Mouse (Mus musculus): ENCODE measurements around the gene Gm5142. TPM values are rescaled to one million over a fixed set of nuclear protein-coding genes. Genes with fewer than 3 reads are reported as not detected.
A peak's percentile ranks its signal among the peaks of the same experiment; 100 is the strongest.

Gene Gm5142
- total RNA-seq (2021), result not detected
- long read RNA-seq, experiment 1, result 0 reads
- long read RNA-seq, experiment 2, result 0 reads

- no peak for DNase-seq (ENCODE audit: low spot score in 2 of 2)
These were observed at the start of gene Gm5142 for GRCm38 (mm10) chr14:59178649-59179048. Gene Gm5142 (minus strand): TSS chr14:59178749.

GRCm38 (mm10) chr14:59226240-59226639, 47.7 kb upstream of the Gm5142 start:
- no peak for DNase-seq (ENCODE audit: low spot score in 2 of 2)

DNA sequence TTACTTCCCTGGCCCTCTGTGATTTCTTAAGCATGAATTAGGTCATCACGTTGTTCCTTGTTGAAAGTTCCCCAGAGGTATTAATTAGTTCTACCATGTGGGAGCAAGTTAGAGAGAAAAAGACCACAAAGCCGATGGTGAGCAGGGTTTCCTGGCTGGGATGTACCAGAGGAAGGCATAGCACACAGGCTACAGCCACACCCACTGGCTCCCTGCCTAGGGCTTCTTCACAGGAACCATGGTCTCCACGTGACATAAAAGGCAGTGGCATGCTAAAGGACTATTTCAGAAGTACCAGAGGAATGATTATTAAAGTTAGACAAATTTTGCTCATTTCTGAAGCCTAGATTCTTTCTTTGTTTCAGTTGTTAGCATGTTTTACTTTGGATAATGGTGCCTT, 40.7 kb upstream of the Gm5142 start:
- no peak for DNase-seq (ENCODE audit: low spot score in 2 of 2)

DNA sequence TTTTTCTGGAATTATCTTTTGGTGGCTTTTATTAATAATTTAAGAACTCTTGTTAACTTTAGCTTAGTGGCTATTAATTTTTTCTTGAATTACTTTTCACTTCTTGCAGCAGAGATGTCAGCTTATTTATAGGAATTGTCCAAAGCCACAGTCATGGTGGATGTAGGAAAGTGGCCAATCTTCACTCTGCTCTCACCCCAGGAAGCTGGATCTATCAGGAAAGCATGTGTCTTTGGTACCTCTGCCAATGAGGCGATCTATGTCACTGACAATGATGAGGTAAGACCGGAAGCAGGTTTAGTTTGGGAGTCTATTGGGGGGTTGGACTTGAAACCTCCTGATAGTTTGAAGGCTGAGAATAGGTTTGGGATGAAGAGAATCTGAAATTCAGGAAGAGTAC, 31.3 kb upstream of the Gm5142 start:
- no peak for DNase-seq (ENCODE audit: low spot score in 2 of 2)

DNA sequence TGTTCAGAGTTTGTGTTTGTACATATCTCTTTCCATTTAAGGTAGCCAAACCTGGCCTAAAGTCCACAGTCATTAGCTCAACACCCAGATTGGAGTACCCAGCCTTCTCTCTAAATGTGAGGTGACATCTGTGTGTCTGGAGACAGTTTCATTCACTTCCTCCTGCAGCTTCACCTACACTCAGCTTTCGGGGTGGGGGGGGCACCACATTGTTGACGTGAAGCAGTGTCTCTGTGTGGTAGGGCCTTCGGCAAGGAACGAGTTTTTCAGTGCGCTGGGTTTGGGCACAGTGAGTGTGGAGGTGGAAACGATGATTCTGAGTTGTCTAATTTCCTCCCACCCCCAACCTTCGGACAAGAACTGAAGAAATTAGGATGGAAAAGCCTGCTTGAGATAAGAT, 30.5 kb upstream of the Gm5142 start:
- no peak for DNase-seq (ENCODE audit: low spot score in 2 of 2)

GRCm38 (mm10) chr14:59205976-59206583, 27.5 kb upstream of the Gm5142 start:
- DNase-seq (ENCODE audit: low spot score in 2 of 2), result no peak

GRCm38 (mm10) chr14:59205461-59205860, 26.9 kb upstream of the Gm5142 start:
- no peak for DNase-seq (ENCODE audit: low spot score in 2 of 2)

DNA sequence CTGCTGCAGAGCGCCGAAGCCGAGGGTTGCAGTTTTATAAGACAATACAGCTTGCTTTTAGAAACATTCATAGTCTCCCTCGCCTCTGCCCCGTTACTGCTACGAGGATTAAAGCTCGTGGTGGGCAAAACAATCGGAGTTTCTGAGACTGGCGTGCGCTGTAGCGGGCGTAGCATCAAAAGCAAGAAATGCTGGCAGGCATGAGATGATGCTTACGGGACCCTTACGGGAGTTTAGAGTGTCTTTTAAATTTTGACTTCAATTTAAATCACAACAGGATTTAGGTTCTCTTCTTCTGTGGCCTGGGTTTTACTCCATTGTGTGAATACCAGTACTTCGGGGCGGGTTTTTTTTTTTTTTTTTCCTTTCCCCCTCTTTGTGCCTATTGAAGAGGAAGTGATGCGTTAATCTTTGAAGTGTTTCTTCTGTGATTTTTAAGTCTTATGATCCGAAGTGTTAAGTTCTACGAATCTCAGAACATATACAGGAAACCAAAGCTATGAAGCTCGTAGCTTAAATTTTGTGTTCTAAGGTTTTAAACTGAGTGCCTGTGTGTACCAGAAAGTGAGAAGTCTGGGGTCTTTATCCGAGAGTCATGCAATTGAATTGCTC, 23.2 kb upstream of the Gm5142 start:
- no peak for DNase-seq (ENCODE audit: low spot score in 2 of 2)

GRCm38 (mm10) chr14:59200711-59201603, 22.4 kb upstream of the Gm5142 start, which contains the start of gene Rcbtb1:
Gene Rcbtb1 (plus strand): TSS chr14:59201209.
- DNase-seq (ENCODE audit: low spot score in 2 of 2), result peak; percentile 92

- no peak for DNase-seq (ENCODE audit: low spot score in 2 of 2)
These were observed 7.6 kb upstream of the Gm5142 start for GRCm38 (mm10) chr14:59186121-59186520.

GRCm38 (mm10) chr14:59185514-59185913, 7.0 kb upstream of the Gm5142 start:
- DNase-seq (ENCODE audit: low spot score in 2 of 2), result no peak

DNA sequence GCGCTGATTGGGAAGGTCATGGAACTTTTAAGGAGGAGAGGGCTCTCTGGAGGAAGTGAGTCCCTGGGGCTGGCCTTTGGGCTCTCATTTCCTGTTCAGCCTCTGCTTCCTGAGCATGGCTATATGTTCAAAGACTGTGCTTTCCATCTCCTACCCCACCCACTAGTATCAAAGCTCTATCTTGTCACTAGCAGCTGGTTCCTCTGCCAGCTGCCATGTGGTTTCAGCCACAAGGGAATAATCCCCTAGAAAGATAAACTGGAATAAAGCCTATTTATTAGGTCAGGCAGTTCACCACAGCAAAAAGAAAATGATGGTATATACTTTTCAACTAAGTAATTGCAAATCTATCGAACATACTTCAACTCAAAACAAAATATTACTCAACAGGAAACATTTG, 4.2 kb upstream of the Gm5142 start:
- DNase-seq (ENCODE audit: low spot score in 2 of 2), result no peak

DNA sequence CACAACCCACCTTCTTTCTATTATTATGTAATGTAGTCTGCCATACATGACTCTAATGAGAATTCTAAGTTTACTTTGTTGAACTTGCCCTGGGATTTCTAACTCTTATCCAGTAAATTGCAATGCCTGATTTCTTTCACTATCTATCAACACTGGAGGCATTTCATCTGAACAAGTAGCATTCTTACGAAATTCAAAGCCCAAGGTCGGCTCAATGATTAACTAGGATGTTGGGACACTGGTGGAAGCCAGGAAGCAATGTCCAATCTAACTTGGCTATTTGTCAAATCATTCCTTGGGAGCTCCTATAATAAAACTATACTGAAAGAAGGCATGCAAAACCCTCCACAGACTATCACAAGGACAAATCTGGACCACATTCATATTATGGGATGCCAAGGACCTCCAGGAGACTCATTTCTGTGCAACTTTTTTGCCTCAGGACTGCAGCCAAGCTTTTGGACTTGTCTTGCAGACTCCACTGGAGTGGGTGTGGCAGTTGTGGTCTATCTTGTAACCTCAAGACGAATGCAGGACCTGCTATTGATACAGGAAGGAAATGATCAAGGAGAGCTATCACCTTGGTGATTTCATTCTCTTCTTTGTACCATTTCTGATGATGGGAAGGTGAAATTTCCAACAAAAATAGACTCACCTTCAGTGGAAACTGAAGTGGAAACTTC, 21.4 kb downstream of the Gm5142 start:
- peak in 1 of 2 experiments; percentile 15 for DNase-seq (ENCODE audit: low spot score in 2 of 2)

- no peak for DNase-seq (ENCODE audit: low spot score in 2 of 2)
These were observed 23.0 kb downstream of the Gm5142 start for GRCm38 (mm10) chr14:59155589-59155988.

DNA sequence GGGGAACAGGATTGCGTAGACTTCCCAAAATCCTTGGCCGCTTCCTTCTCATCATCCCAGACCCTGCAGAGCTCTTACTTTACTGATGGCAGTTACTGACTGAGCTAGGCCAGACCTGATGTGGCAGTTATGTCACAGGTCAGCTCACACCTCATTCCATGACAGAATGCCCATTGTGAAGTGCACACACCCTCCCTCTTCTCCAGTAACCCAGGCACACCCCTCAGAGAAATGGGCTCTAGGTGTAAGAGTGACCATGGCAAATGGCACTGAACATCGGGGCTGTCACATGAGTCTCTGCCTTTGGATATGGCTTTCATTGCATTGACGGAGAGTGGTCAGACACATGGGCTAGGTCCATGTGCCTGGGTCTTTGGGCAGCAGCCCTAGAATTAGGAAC, 35.8 kb downstream of the Gm5142 start, which contains the start of gene 1700129C05Rik:
Gene 1700129C05Rik (minus strand): TSS at position 101 of the 400 bp plus-strand sequence.
- no peak for DNase-seq (ENCODE audit: low spot score in 2 of 2)

- no peak for DNase-seq (ENCODE audit: low spot score in 2 of 2)
These were observed 64.3 kb downstream of the Gm5142 start for GRCm38 (mm10) chr14:59114281-59114680.

Other genes with a start within 250 kb of the Gm5142 start
- gene 1700129C05Rik, start 35.9 kb downstream of the Gm5142 start, total RNA-seq (2021), result not detected
- gene Rcbtb1, start 22.5 kb upstream of the Gm5142 start, total RNA-seq (2021), result 10 to 100 TPM; 18.7 to 33.5 TPM
- gene Gm6904, start 81.5 kb upstream of the Gm5142 start, total RNA-seq (2021), result not detected
- gene Phf11a, start 118.8 kb upstream of the Gm5142 start, total RNA-seq (2021), result under 1 TPM in 1 of 2 experiments, not detected in 1; 0.54 TPM
- gene Phf11b, start 162.6 kb upstream of the Gm5142 start, total RNA-seq (2021), result 1 to 10 TPM; 2.3 to 3.0 TPM
- gene Phf11d, start 186.7 kb upstream of the Gm5142 start, total RNA-seq (2021), result 1 to 10 TPM; 4.1 to 5.4 TPM
- under 1 TPM; 0.35 to 0.36 TPM for gene Phf11c, start 216.6 kb upstream of the Gm5142 start, total RNA-seq (2021)

Measured in adrenal gland, adult 18-20 months (tissue).